Mouse (Mus musculus): Measurements from ENCODE around the gene Scd1. TPM values are rescaled to one million over a fixed set of nuclear protein-coding genes. Genes with fewer than 3 reads are reported as not detected.

Scd1 gene
- polyA plus RNA-seq, 1 experiment, result 47.1 TPM

DNA sequence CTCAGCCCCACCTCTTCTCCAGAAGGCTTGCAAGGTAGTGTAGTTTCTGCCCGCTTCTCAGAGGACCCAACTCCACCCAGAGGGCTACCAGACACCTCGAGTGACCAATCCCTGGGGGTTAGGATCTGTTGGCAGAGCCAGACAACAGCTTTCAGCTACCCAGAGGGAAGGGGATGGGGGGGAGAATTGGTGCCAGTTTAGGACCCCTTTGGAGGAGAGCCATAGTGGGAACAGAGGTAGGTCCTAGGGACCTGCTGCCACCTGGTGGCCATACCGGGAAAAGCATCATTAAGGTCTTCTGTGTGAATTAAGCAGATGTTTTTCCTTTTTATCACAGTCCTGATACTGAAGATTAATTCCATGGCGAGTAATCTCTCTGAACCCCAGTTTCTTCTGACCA, 11.3 kb upstream of the Scd1 start:
- Histone ChIP-seq H3K36me3 (ENCODE audit: control insufficient read depth, insufficient read depth) (no peaks in the 10 kb centered on the region), H3K79me3 (ENCODE audit: low read depth) (no peaks in the 10 kb centered on the region), H3ac (ENCODE audit: control insufficient read depth, insufficient read length, low read depth) (no peak overlapping the region), H3K27me3 (ENCODE audit: control insufficient read depth, insufficient read depth, insufficient read length) (peaks cover 9% of the 10 kb centered on the region), H3K4me3 (ENCODE audit: insufficient read depth, poor library complexity, severe bottlenecking) (no peak overlapping the region), H3K79me2 (ENCODE audit: control insufficient read depth, insufficient read depth) (no peaks in the 10 kb centered on the region)
- TF ChIP-seq FOSL1 (IDR thresholded peaks at IDR 0.05; ENCODE audit: insufficient read depth, low read length, poor library complexity, severe bottlenecking) (no peak), CTCF (IDR thresholded peaks at IDR 0.05; ENCODE audit: control insufficient read depth, insufficient read depth, insufficient read length) (peak; percentile 30)

DNA sequence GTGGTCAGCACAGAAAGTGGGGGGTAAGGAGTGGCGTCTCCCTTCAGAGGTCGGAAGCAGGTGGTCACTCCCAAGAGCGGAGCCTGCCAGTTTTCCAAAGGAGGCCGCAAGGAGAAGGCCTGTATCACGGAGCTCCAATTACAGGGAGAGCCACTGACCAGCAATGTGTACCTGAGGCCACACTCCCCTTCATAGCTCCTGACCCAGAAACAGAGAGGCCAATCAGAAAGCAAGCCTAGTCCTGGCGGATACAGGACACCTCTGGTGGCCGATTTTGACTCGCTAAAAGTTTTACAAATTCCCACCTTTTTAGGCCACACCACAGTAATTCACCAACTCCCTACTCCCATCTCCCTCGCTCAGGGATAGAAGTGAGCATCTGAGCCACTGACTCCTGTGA, 10.9 kb upstream of the Scd1 start:
- Histone ChIP-seq H3ac (ENCODE audit: control insufficient read depth, insufficient read length, low read depth) (no peak overlapping the region), H3K36me3 (ENCODE audit: control insufficient read depth, insufficient read depth) (no peaks in the 10 kb centered on the region), H3K79me3 (ENCODE audit: low read depth) (no peaks in the 10 kb centered on the region), H3K4me3 (ENCODE audit: insufficient read depth, poor library complexity, severe bottlenecking) (no peak overlapping the region), H3K27me3 (ENCODE audit: control insufficient read depth, insufficient read depth, insufficient read length) (peaks cover 8% of the 10 kb centered on the region), H3K79me2 (ENCODE audit: control insufficient read depth, insufficient read depth) (no peaks in the 10 kb centered on the region)
- TF ChIP-seq FOSL1 (IDR thresholded peaks at IDR 0.05; ENCODE audit: insufficient read depth, low read length, poor library complexity, severe bottlenecking) (no peak), MYOD1 (IDR thresholded peaks at IDR 0.05; ENCODE audit: control insufficient read depth, insufficient read length, low read depth) (no peak), CTCF (IDR thresholded peaks at IDR 0.05; ENCODE audit: control insufficient read depth, insufficient read depth, insufficient read length) (no peak), MAX (IDR thresholded peaks at IDR 0.05) (no peak), CEBPB (IDR thresholded peaks at IDR 0.05; ENCODE audit: low read depth) (no peak)

DNA sequence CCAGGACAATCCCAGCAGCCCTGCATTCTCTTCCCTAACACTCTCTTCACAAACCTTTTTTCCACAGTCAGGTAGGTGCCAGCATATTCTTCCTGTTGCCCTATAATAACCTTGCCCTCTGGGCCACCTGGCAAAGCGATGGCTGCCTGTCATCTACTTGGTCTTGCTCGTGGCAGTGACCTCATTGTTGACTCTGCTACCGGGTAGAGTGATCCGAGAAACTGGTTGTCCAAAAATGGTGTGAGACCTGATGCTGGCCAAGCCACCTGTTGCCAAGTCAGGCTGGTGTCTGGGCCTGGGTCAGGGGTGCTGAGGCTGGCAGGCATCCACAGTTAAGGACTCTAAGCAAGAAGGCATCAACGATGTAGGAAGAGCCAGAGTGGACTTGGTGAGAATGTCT, 10.4 kb upstream of the Scd1 start:
- no peak for TF ChIP-seq CEBPB (IDR thresholded peaks at IDR 0.05; ENCODE audit: low read depth)
- no peak for TF ChIP-seq USF1 (IDR thresholded peaks at IDR 0.05; ENCODE audit: low read depth)
- TF ChIP-seq MAX (IDR thresholded peaks at IDR 0.05), result no peak
- no peak for TF ChIP-seq MYOG (IDR thresholded peaks at IDR 0.05; ENCODE audit: control insufficient read depth, extremely low read depth, insufficient read length)
- TF ChIP-seq CTCF (IDR thresholded peaks at IDR 0.05; ENCODE audit: control insufficient read depth, insufficient read depth, insufficient read length), result no peak
- TF ChIP-seq MYOD1 (IDR thresholded peaks at IDR 0.05; ENCODE audit: control insufficient read depth, insufficient read length, low read depth), result no peak
- no peak for TF ChIP-seq FOSL1 (IDR thresholded peaks at IDR 0.05; ENCODE audit: insufficient read depth, low read length, poor library complexity, severe bottlenecking)
- Histone ChIP-seq H3K27me3 (ENCODE audit: control insufficient read depth, insufficient read depth, insufficient read length) (peaks cover 8% of the 10 kb centered on the region), H3ac (ENCODE audit: control insufficient read depth, insufficient read length, low read depth) (no peak overlapping the region), H3K4me3 (ENCODE audit: insufficient read depth, poor library complexity, severe bottlenecking) (no peak overlapping the region), H3K79me2 (ENCODE audit: control insufficient read depth, insufficient read depth) (no peaks in the 10 kb centered on the region), H3K36me3 (ENCODE audit: control insufficient read depth, insufficient read depth) (no peaks in the 10 kb centered on the region), H3K79me3 (ENCODE audit: low read depth) (no peaks in the 10 kb centered on the region)

DNA sequence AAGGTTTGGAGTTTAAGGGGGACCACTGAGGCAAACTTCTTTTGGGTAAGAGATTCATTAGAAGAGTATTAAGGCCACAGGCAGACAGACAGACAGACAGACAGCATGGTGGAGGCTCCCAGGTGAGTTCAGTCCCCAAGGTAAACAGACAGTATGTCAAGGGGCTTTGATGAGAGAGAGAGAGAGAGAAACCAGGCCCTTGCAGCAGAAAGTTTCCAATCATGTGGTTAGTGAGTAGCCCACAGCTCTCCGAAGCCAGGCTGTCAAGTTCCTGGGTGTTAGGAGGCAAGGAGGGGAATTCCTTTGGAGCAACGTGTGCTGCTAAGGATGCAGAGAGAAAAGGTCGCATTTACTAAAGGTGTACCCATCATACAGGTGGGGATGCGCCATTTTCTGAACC, 9.8 kb upstream of the Scd1 start:
- no peak overlapping the region for H3K4me3 ChIP-seq (ENCODE audit: insufficient read depth, poor library complexity, severe bottlenecking)
- TF ChIP-seq MAX (IDR thresholded peaks at IDR 0.05) (no peak), CEBPB (IDR thresholded peaks at IDR 0.05; ENCODE audit: low read depth) (no peak), MYOG (IDR thresholded peaks at IDR 0.05; ENCODE audit: control insufficient read depth, extremely low read depth, insufficient read length) (no peak), MYOD1 (IDR thresholded peaks at IDR 0.05; ENCODE audit: control insufficient read depth, insufficient read length, low read depth) (no peak), USF1 (IDR thresholded peaks at IDR 0.05; ENCODE audit: low read depth) (no peak), CTCF (IDR thresholded peaks at IDR 0.05; ENCODE audit: control insufficient read depth, insufficient read depth, insufficient read length) (no peak), FOSL1 (IDR thresholded peaks at IDR 0.05; ENCODE audit: insufficient read depth, low read length, poor library complexity, severe bottlenecking) (no peak)

DNA sequence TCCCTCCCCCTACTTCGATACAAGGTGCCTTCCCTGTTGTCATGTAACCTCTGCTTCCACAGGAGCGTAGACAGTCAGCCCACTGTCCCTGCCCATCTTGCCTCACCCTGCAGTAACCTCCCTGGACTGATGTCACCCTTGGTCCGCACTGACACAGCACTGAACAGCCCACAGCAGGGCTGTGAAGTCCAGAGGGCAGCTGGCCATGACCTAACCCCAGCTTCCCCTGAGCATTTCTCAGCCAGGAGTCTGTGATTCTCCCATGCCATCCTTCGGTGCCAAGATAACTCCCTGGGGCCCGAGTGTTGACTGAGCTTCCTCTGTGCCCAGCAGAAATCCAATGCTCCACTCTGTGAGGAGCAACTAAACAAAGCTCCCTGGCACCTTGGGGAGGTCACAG, 8.6 kb upstream of the Scd1 start:
- no peaks in the 10 kb centered on the region for H3K79me2 ChIP-seq (ENCODE audit: control insufficient read depth, insufficient read depth)
- TF ChIP-seq CTCF (IDR thresholded peaks at IDR 0.05; ENCODE audit: control insufficient read depth, insufficient read depth, insufficient read length), result no peak
- no peak for TF ChIP-seq FOSL1 (IDR thresholded peaks at IDR 0.05; ENCODE audit: insufficient read depth, low read length, poor library complexity, severe bottlenecking)

More for the DNA sequence above, 9.8 kb upstream of the Scd1 start:
- H3K36me3 ChIP-seq (ENCODE audit: control insufficient read depth, insufficient read depth), result no peaks in the 10 kb centered on the region
- H3K79me3 ChIP-seq (ENCODE audit: low read depth), result no peaks in the 10 kb centered on the region
- peaks cover 8% of the 10 kb centered on the region for H3K27me3 ChIP-seq (ENCODE audit: control insufficient read depth, insufficient read depth, insufficient read length)
- H3K79me2 ChIP-seq (ENCODE audit: control insufficient read depth, insufficient read depth), result no peaks in the 10 kb centered on the region
- H3ac ChIP-seq (ENCODE audit: control insufficient read depth, insufficient read length, low read depth), result no peak overlapping the region

DNA sequence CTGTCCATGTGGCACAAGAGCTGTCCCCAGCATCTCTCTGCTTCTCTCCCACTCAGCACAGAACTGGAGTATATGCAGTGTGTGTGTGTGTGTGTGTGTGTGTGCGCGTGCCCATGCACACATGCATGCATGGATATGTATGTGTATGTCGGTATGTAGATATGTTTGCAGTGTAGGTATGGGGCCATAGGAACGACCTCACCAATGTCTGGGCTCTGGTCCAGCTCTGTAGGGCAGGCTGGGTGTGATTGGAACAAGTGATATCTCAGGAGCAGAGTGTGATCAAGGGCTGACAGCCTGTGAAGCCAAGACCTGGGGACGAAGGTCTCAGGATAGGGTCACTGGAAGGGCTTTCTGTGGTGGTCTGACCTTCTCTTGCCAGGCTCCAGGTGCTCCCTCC, 7.8 kb upstream of the Scd1 start:
- H3K79me3 ChIP-seq (ENCODE audit: low read depth), result no peaks in the 10 kb centered on the region
- no peaks in the 10 kb centered on the region for H3K36me3 ChIP-seq (ENCODE audit: control insufficient read depth, insufficient read depth)
- TF ChIP-seq MYOG (IDR thresholded peaks at IDR 0.05; ENCODE audit: control insufficient read depth, extremely low read depth, insufficient read length) (no peak), FOSL1 (IDR thresholded peaks at IDR 0.05; ENCODE audit: insufficient read depth, low read length, poor library complexity, severe bottlenecking) (no peak), MAX (IDR thresholded peaks at IDR 0.05) (no peak), MYOD1 (IDR thresholded peaks at IDR 0.05; ENCODE audit: control insufficient read depth, insufficient read length, low read depth) (no peak), CEBPB (IDR thresholded peaks at IDR 0.05; ENCODE audit: low read depth) (no peak), CTCF (IDR thresholded peaks at IDR 0.05; ENCODE audit: control insufficient read depth, insufficient read depth, insufficient read length) (no peak), USF1 (IDR thresholded peaks at IDR 0.05; ENCODE audit: low read depth) (no peak)
- H3K27me3 ChIP-seq (ENCODE audit: control insufficient read depth, insufficient read depth, insufficient read length), result peaks cover 8% of the 10 kb centered on the region
- no peak overlapping the region for H3ac ChIP-seq (ENCODE audit: control insufficient read depth, insufficient read length, low read depth)
- H3K79me2 ChIP-seq (ENCODE audit: control insufficient read depth, insufficient read depth), result no peaks in the 10 kb centered on the region
- H3K4me3 ChIP-seq (ENCODE audit: insufficient read depth, poor library complexity, severe bottlenecking), result no peak overlapping the region

More for the DNA sequence above, 8.6 kb upstream of the Scd1 start:
- Histone ChIP-seq H3K79me3 (ENCODE audit: low read depth) (no peaks in the 10 kb centered on the region), H3K4me3 (ENCODE audit: insufficient read depth, poor library complexity, severe bottlenecking) (no peak overlapping the region), H3K36me3 (ENCODE audit: control insufficient read depth, insufficient read depth) (no peaks in the 10 kb centered on the region), H3K27me3 (ENCODE audit: control insufficient read depth, insufficient read depth, insufficient read length) (peaks cover 8% of the 10 kb centered on the region), H3ac (ENCODE audit: control insufficient read depth, insufficient read length, low read depth) (no peak overlapping the region)
